Mouse (Mus musculus): ENCODE results near the gene Rpsa.

Rpsa gene

DNA sequence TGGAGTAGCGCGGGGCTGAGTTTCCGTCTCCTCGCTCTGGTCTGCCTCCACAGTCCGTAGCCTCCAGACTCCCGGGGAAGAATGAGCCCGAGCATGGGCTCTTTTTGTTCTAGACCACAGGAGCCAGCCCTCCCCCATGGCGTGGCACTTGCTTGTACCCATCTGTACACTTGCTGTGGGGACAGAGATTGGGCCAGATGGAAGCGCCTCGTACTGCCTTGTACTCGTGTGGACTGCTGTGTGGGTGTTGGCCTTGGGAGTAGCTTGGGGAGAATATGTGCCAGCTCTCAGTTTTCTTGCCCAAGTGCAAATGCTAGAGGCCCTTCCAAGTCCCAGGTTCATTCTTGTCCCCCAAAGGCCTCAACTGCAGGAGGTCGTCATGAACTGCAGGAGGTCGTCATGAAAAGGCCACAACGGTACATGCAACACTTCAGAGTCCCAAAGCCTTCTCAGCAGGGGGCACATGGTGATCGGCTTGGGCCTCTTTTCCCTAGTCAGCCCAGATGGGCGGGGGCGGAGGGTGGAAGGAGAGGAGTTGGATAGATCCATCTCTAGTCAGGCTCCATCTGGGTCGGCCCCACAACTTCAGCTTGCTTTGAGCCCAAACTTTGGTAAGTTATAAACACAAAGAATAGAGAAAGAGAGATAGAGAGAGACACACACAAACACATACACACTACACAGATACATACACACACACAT is 47.1 kb downstream of the Rpsa start:
- DNase-seq = no peak

DNA sequence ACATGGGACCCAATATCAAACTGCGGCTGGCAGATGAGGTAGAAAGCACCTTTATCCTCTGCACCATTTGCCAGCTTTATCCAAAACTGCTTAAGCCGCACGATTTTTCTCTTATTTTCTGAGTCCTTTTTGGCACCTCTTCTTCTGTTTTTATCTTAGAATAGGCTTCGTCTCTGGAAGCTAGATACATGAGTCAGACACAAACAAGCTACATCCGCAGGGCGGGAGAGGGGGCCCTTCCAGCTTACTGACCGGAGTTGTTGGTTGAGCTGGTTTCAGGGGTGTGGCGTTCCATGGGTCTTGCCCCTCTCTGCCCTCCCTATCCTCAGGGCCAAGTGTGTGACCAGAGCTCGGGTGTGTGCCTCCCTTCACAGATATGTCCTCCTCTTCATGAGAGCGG is 51.3 kb downstream of the Rpsa start:
- DNase-seq = no peak

Data from kidney, postnatal 10 days (tissue).